Mouse (Mus musculus): ENCODE measurements around the gene Fgb. TPM values are rescaled to one million over a fixed set of nuclear protein-coding genes. Genes with fewer than 3 reads are reported as not detected.

The Fgb gene
- total RNA-seq, 4 experiments from 2014 or later: not detected

Other genes with a start within 250 kb of the Fgb start
- 1 to 10 TPM in 2 of 4 experiments, under 1 TPM in 2; 0.64 to 1.7 (median 1.2) TPM for gene Rbm46, start 173.4 kb downstream of the Fgb start, total RNA-seq (2022)
- gene Lrat, start 145.9 kb downstream of the Fgb start, total RNA-seq (2022): under 1 TPM; 0.06 to 0.08 (median 0.07) TPM
- gene Fgg, start 42.1 kb downstream of the Fgb start, total RNA-seq (2022): not detected
- gene Fga, start 23.8 kb downstream of the Fgb start, total RNA-seq (2022): not detected
- 10 to 100 TPM; 48.1 to 52.8 (median 49.0) TPM for gene Plrg1, start 5.7 kb upstream of the Fgb start, total RNA-seq (2022)
- 1 to 10 TPM; 3.3 to 4.8 (median 4.4) TPM for gene Dchs2, start 78.1 kb upstream of the Fgb start, total RNA-seq (2022)

Measured in layer of hippocampus, adult 8-10 months (tissue).